Mouse (Mus musculus) cerebellum, adult 2 months (tissue): ENCODE measurements around the gene Pon2.

Source experiments
- CTCF ChIP-seq: fragments of 200-500 bp; IDR thresholded peaks from 2 replicates; pipeline ENCODE4 v1.5.1; 2011; ENCODE audit warnings: low read depth, mild to moderate bottlenecking, control low read depth, low read length, moderate library complexity, borderline replicate concordance; ENCODE audit not compliant: insufficient read depth
- POLR2A ChIP-seq: fragments of 200-500 bp; IDR thresholded peaks from 2 replicates; pipeline ENCODE4 v1.6.1; 2011; ENCODE audit warnings: low read length, control low read depth, borderline replicate concordance; ENCODE audit not compliant: insufficient read depth

DNA sequence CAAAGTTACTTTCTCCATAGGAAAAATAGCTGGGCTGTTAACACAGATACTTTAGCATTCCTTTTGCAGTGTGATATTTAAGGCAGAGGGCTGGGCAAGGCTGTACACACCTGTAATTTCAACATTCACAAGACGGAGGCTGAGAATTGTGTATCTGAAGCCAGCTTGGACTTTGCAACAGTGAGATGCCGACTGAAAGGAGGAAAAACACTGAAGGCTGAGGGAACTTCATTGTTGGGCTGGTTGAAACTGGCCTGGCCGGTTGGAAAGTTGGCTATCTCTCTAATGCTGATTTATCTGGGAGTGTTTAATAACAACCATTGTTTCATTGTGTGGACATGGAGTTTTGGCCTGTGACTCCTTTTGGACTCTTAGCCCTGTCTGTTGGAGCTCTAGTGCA, 7.7 kb upstream of the Pon2 start:
- no peak for TF ChIP-seq CTCF
- TF ChIP-seq POLR2A, result no peak
